Mouse (Mus musculus) left cerebral cortex, adult 18-20 months (tissue): ENCODE data around the gene Stag1. TPM values are rescaled to one million over a fixed set of nuclear protein-coding genes. Genes with fewer than 3 reads are reported as not detected.

Source experiments
- total RNA-seq, 2 experiments: library from RNA; stranded (reverse); gene quantifications; 2 replicates each; pipeline ENCODE4 v1.2.3; 2021

Stag1 gene
- total RNA-seq, 2 experiments from 2014 or later: 69.0 to 70.1 TPM

Other genes starting within 250 kb of the Stag1 start
- under 1 TPM; 0.23 to 0.30 TPM for gene Il20rb, start 111.0 kb upstream of the Stag1 start, total RNA-seq
- 10 to 100 TPM; 36.5 to 39.0 TPM for gene Nck1, start 51.7 kb upstream of the Stag1 start, total RNA-seq
- gene Slc35g2, start 26.7 kb upstream of the Stag1 start, total RNA-seq: 10 to 100 TPM; 24.9 to 25.1 TPM